Mouse (Mus musculus): ENCODE measurements around the gene D630003M21Rik.

DNA sequence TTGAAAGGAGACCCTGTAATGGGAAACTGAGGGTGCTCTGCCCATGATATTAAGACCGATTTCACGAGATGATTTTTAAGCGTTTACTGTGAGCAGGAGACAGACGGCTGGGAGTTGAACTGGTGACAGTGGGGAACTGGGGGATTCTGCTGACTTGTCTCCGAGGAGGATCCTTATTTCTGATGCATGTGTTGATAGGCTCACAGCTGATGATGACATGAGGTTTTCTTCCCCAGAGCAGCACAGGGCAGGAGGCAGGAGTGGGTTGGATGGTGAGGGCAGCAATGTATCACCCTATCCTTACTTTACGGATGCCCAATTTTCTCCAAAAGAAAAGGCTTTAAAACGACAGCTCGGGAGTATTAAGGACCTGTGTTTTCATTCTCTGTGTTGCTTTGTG lies 84.8 kb downstream of the D630003M21Rik start:
- TF ChIP-seq CTCF (IDR thresholded peaks at IDR 0.05; ENCODE audit: low read depth, low read length) (no peak), POLR2A (IDR thresholded peaks at IDR 0.05; ENCODE audit: borderline replicate concordance, low read depth, low read length) (no peak)

All from bone marrow macrophage, adult 2 months (primary cell).